Mouse (Mus musculus) CD8-positive naive resting alpha-beta T cell, adult 57 days (primary cell): ENCODE results near the gene Olfr2. TPM values are rescaled to one million over a fixed set of nuclear protein-coding genes. Genes with fewer than 3 reads are reported as not detected.

ENCODE experiments used
- total RNA-seq: library from RNA; stranded (reverse); gene quantifications from one replicate; pipeline ENCODE4 v1.2.4, GENCODE M21; 2023

Gene Olfr2
- not detected for total RNA-seq

DNA sequence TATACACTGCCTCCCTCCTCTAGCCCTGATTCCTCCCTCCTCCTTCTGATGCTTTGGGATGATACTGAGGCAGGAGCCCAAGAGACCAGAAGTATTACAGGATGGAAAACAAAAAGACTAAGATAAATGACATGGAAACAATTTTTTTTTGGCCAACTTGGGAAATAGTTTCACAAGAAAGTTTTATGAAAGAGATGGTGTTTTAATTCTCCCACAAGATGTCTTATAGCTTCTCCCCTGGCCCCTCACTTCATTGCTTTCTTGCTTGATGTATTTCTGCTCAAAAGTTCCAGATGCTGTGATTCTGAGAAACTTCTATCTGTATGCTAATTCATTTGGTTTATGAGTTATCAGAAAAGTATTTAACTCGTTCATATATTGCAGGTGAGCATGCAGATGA is at the start of gene Olfr2:
Gene Olfr2 (minus strand): TSS at position 101 of the 400 bp plus-strand sequence.

DNA sequence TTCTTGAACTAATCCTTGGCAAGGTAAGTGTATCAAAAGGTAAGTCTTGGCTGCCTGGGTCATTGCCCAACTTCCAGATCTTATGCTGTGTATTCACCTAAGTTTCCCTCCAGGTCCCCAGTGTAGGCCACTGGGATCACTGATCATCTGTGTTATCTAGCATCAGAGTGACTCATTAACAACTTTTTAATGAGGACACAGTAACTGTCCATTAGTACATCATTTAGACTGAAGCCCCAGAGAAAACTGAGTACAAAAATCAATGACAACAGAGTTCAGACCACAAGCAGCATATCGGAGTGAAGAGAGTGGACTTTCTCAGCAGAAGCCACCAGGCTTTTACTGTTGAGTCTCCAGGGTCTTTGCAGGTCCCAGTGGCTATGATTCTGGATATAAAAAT is 25.0 kb upstream of the Olfr2 start, which contains the start of gene Olfr713:
Gene Olfr713 (plus strand): TSS at position 301 of the 400 bp plus-strand sequence.

DNA sequence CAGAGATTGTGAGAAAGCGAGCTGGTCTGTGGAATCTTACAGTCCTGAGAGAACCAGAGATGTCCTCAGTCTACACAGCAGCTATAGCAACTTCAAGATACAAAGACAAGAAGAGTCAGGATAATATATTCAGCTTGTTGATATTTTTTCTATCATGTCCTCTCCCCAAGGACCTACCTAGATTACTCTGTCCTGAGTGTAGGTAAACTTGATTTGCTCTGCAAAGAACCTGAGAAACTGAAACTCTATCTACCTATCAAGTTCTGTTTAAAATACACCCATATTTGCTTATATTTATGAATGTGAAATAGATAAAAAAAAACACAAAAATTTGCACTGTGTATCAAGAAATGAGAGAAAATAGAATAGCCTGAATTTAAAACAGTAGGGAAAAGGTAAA is 30.5 kb downstream of the Olfr2 start, which contains the start of gene Olfr711:
Gene Olfr711 (minus strand): TSS at position 101 of the 400 bp plus-strand sequence.

DNA sequence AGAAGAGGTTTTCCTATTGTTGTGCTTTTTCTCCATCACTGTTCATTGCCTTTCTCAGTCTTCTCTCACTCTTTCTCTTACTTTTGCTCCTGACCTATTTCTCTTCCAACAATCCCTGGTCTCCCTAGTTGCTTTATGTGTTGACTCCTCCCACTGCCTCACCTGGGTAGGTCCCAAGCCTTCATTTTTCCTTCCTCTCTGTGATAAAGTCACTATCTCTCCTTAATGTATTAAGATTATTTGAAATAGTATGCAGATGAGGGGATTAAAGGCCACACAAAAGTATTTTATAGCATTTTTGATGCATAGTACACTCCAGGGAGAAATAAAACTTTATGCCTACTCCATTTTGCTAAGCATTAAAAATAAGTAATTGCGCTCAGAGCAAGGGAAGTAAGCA is 42.0 kb downstream of the Olfr2 start, which contains the start of gene Olfr6:
Gene Olfr6 (minus strand): TSS at position 101 of the 400 bp plus-strand sequence.

DNA sequence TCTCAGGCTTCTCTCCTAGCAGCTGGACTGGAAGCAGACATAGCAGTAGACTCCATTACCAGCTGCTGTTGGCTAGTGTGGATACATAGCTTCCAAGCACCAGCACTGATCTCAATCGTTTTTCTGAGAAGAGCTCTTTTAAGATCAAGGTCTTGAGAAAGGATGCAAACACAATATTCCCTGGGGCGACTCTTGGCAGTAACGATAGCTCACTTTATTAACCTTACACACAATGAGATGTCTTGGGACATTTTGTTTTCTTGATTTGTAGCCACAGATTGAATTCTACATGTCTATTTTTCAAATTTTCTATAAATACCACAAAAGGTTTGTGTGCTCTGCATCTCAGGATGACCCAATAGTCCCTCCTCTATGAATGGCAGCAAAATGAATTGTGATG is 57.7 kb downstream of the Olfr2 start, which contains the start of gene Olfr710:
Gene Olfr710 (minus strand): TSS at position 101 of the 400 bp plus-strand sequence.

Other genes with a start within 250 kb of the Olfr2 start
- gene Olfr699, start 212.9 kb downstream of the Olfr2 start, total RNA-seq = not detected
- gene Olfr700, start 197.2 kb downstream of the Olfr2 start, total RNA-seq = not detected
- gene Olfr701, start 191.9 kb downstream of the Olfr2 start, total RNA-seq = not detected
- not detected for gene Olfr702, start 172.2 kb downstream of the Olfr2 start, total RNA-seq
- not detected for gene Olfr703, start 162.7 kb downstream of the Olfr2 start, total RNA-seq
- gene Olfr704, start 142.9 kb downstream of the Olfr2 start, total RNA-seq = not detected
- not detected for gene Olfr705, start 129.2 kb downstream of the Olfr2 start, total RNA-seq
- gene Olfr706, start 117.9 kb downstream of the Olfr2 start, total RNA-seq = not detected
- not detected for gene Olfr707, start 104.8 kb downstream of the Olfr2 start, total RNA-seq
- gene Olfr1532-ps1, start 98.1 kb downstream of the Olfr2 start, total RNA-seq = not detected
- gene Olfr709-ps1, start 73.9 kb downstream of the Olfr2 start, total RNA-seq = 0.12 TPM
- not detected for gene Olfr710, start 57.8 kb downstream of the Olfr2 start, total RNA-seq
- not detected for gene Olfr6, start 42.1 kb downstream of the Olfr2 start, total RNA-seq
- not detected for gene Olfr711, start 30.6 kb downstream of the Olfr2 start, total RNA-seq
- not detected for gene Olfr713, start 25.1 kb upstream of the Olfr2 start, total RNA-seq
- not detected for gene Olfr714, start 64.9 kb upstream of the Olfr2 start, total RNA-seq
- not detected for gene Olfr17, start 87.1 kb upstream of the Olfr2 start, total RNA-seq
- not detected for gene Olfr715b, start 104.3 kb upstream of the Olfr2 start, total RNA-seq
- gene Olfr715, start 125.0 kb upstream of the Olfr2 start, total RNA-seq = not detected
- not detected for gene Olfr716, start 132.3 kb upstream of the Olfr2 start, total RNA-seq
- not detected for gene Nlrp14, start 160.9 kb upstream of the Olfr2 start, total RNA-seq
- not detected for gene Rbmxl2, start 203.4 kb upstream of the Olfr2 start, total RNA-seq